Mouse (Mus musculus) liver, embryonic 14.5 days (tissue): ENCODE measurements around the gene Itpk1.

Source experiments
- CTCF ChIP-seq: IDR thresholded peaks from 2 replicates; pipeline ENCODE4 v1.5.1; 2016; ENCODE audit warnings: antibody characterized with exemption, low read depth, control low read depth
- EP300 ChIP-seq: IDR thresholded peaks from 2 replicates; pipeline ENCODE4 v1.6.1; 2016; ENCODE audit warnings: antibody characterized with exemption, low read depth

DNA sequence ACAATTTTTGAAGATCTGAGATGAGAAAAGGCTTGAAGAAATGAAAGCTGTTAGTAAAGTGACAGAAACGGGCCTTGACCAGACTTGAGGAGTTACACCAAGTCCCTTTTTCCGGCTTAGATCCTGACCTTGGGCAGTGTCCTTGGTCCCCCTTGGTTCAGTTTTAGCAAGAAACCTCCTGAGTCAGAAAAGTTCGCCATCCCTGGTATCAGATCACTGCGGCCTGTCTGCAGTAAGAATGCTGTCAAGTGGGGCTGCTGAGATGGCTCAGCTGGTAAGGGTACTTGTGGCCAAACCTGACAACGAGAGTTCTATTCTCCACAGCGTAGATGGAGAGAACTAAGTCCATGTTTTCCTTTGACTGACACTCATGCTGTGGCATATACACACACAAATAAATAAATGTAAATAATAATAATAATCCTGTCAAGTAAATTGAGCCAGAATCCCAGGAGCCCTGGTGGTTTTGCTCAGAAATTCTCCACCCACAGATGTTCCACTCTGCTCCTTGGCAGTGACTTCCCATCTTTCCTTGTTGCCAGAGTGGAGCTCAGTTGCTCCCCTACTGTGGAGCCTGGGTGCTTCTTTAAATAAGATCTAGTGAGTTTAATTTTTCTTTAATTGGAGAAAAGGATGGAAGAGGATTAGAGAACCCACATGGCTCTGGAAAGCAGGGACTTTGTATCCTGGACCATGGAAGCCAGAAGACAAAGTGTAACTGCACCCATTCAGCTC lies 1.3 kb upstream of the Itpk1 start:
- TF ChIP-seq CTCF (no peak), EP300 (no peak)
